Comparison of ENCODE assay signal across 12 mouse cellular contexts in genomic region chr8:94989711-94990110, GRCm38 (mm10). TPM values are rescaled to one million over a fixed set of nuclear protein-coding genes. Genes with fewer than 3 reads are reported as not detected.
DNase-seq lines count a peak whose midpoint lies in the region; ATAC-seq lines count a peak whose summit lies in the region.
"Had no signal": no experiment of that assay in that cellular context is flagged by ENCODE, and none has a peak within 500 bp of the region (broad histone marks: within the 10 kb centered on the region; RNA-seq: fewer than 3 reads in every experiment).

No protein-coding gene starts in this region.

- no peak for ATAC-seq in erythroblast, adult 5-6 weeks (replicated peaks; ENCODE audit: low FRiP score, poor library complexity, severe bottlenecking)
- ATAC-seq: CD4-positive, CD25-positive, alpha-beta regulatory T cell, adult 4 months; forebrain, embryonic 16.5 days; hindbrain, embryonic 16.5 days had no signal

- DNase-seq in kidney, adult 18-20 months, result peak; percentile 59
- DNase-seq in kidney, adult 8-10 months, result no peak
- DNase-seq in 3134 (ENCODE audit: extremely low read depth, insufficient read length, low spot score) (peak; percentile 65), NIH3T3 (ENCODE audit: low read depth) (peak; percentile 39)
- peak; percentile 90 to 91 for DNase-seq in cerebellum, postnatal 10 days
- DNase-seq in layer of hippocampus, adult 8-10 months (ENCODE audit: low spot score in 2 of 2), result no peak
- DNase-seq: adrenal gland, postnatal 25 days; heart, postnatal 36 days had no signal

RNA-seq across cellular contexts. Expression of gene Adgrg1, which starts 15.2 kb away (rescaled TPM):
- total RNA-seq in erythroblast, adult 5-6 weeks (2015; ENCODE audit: low replicate concordance), result 28.2 and 32.1 TPM in 2 replicates
- 7.1 and 7.5 TPM in 2 replicates for total RNA-seq in erythroblast, adult 5-6 weeks (2017; ENCODE audit: low replicate concordance)
- 10 to 100 TPM; 81.5 to 97.4 (median 90.2) TPM for total RNA-seq in layer of hippocampus, adult 8-10 months (2022)

RNA-seq across cellular contexts. Expression of gene Adgrg3, which starts 27.8 kb away (rescaled TPM):
- 24.2 and 30.9 TPM in 2 replicates for total RNA-seq in erythroblast, adult 5-6 weeks (2015; ENCODE audit: low replicate concordance)
- 20.9 and 34.9 TPM in 2 replicates for total RNA-seq in erythroblast, adult 5-6 weeks (2017; ENCODE audit: low replicate concordance)
- under 1 TPM in 3 of 4 experiments, not detected in 1; 0.20 to 0.47 (median 0.27) TPM for total RNA-seq in layer of hippocampus, adult 8-10 months (2022)

Comparison
In these comparisons a context has a peak if more than half of its experiments do, and no peak if none do; other contexts are left out.
1. DNase-seq: peak in kidney, adult 18-20 months (single experiment), 3134 (single experiment), NIH3T3 (single experiment) and cerebellum, postnatal 10 days (2 of 2); none in kidney, adult 8-10 months (0 of 2) and layer of hippocampus, adult 8-10 months (0 of 2).
2. RNA of gene Adgrg3, which starts 27.8 kb away (total RNA-seq): 20.9 to 34.9 TPM in erythroblast, adult 5-6 weeks; 0.20 to 0.47 TPM in layer of hippocampus, adult 8-10 months; every median in the first group is over 10 times any median in the second.